Mouse (Mus musculus): ENCODE data around the gene Maco1. TPM values are rescaled to one million over a fixed set of nuclear protein-coding genes. Genes with fewer than 3 reads are reported as not detected.

Maco1 gene
- polyA plus RNA-seq, 1 experiment from 2014 or later = 20.8 TPM

DNA sequence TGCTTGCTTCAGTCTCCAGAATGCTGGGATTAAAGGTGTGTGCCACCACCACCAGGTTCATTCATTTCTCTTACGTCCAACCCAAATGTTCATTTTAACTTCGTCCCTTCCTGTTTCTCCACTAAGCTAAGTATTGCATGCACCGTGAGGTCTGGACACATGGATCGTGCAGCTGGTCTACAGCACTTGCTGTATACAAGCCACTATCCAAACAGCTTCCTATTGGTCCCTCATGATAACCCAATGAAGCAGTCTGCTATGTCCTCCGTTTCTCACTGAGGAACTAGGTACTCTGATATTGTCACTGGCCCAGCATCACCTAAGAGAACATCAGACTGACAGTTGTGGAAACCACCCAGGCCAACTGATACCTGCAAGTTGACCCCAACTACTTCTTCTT is 12.6 kb upstream of the Maco1 start:
- H3K36me3 ChIP-seq (ENCODE audit: control insufficient read depth, insufficient read depth, low read length) = no peaks in the 10 kb centered on the region
- H3K9me3 ChIP-seq (ENCODE audit: control insufficient read depth, low read length) = no peaks in the 10 kb centered on the region
- no peak for DNase-seq (ENCODE audit: low spot score)
- H3K27ac ChIP-seq (replicated peaks) = no peak overlapping the region
- H3K27me3 ChIP-seq (ENCODE audit: control insufficient read depth, insufficient read depth, low read length) = no peaks in the 10 kb centered on the region
- H3K4me3 ChIP-seq (ENCODE audit: low read depth, low read length) = no peak overlapping the region
- H3K4me1 ChIP-seq (replicated peaks; ENCODE audit: control insufficient read depth, insufficient read depth) = no peaks in the 10 kb centered on the region; the same call in 1 of the 2 replicates
- no peak for TF ChIP-seq CTCF (IDR thresholded peaks at IDR 0.05; ENCODE audit: low read depth)
- TF ChIP-seq EP300 (optimal IDR thresholded peaks at IDR 0.05) = no peak
- 82% methylated on average over 5 of the region's 5 CpGs for WGBS
- no peak overlapping the region for H3K9ac ChIP-seq (ENCODE audit: low read length)
- H3K4me2 ChIP-seq (replicated peaks; ENCODE audit: low read depth) = no peak overlapping the region
- no peak for ATAC-seq (ENCODE audit: low FRiP score, low TSS enrichment)

DNA sequence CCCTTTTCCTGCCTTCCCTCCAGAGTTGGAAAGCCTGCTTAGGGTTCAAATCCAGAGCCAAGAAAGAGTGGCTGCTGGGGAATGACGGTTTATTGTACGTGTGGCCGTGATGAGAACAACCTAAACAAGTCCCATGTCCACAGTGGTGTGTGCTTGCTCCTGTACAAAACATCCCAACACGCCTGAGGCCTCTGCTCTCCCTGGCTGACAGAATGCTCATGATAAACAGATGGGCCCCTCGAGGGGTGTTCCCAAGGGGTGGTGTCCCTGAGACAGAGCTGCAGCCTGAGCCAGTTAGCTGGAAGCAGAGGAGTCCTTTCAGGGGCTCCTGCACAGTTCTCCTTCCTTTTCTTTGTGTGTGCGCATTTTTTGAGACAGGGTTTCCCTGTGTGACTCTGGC is 12.2 kb upstream of the Maco1 start:
- TF ChIP-seq EP300 (optimal IDR thresholded peaks at IDR 0.05) (no peak), CTCF (IDR thresholded peaks at IDR 0.05; ENCODE audit: low read depth) (no peak)
- H3K4me1 ChIP-seq (replicated peaks; ENCODE audit: control insufficient read depth, insufficient read depth) = no peaks in the 10 kb centered on the region; the same call in 1 of the 2 replicates
- ATAC-seq (ENCODE audit: low FRiP score, low TSS enrichment) = no peak

DNA sequence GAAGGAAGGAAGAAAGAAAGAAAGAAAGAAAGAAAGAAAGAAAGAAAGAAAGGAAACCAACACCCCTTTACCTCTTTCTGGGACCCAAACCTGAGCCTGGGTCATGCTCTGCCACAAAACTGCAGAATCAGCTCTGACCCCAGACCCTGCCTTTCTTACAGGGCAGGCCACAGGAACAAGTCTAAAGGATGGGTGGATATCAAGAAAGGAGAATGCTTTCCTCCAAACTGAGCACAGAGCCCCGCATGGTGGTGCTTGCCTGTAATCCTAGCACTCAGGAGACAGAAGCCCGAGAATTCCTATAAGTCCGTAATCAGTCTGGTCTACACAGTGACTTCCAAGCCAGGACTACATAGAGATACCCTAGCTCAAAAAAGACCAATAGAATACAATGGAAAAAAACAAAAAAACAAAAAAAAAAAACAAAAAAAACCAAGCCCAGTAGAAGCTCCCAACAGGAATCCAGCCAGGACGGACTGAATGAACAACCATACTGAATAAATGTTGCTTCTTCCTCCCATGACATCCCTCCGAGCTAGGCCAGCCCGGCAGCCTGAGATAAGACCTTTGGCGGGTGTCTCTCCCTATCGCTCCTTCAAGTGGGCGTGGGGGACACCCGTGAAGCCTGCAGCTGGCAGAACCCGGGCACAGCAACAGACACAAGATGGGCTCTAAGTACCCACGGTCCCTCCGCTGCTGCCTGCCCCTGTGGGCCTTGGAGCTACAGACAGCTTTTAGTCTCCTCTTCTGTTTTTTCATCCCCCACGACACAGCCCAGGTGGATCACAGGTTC is 11.0 kb upstream of the Maco1 start, which contains the start of gene Rhd:
Gene Rhd, plus strand, starts transcription at position 600 of the 793 bp plus-strand sequence.
- no peak within 1 kb of the TSS for H3K4me3 ChIP-seq (ENCODE audit: low read depth, low read length)
- no peaks in the 10 kb centered on the region for H3K9me3 ChIP-seq (ENCODE audit: control insufficient read depth, low read length)
- no peaks in the 10 kb centered on the region for H3K27me3 ChIP-seq (ENCODE audit: control insufficient read depth, insufficient read depth, low read length)
- ATAC-seq (ENCODE audit: low FRiP score, low TSS enrichment) (no peak), DNase-seq (ENCODE audit: low spot score) (no peak)
- no peak within 1 kb of the TSS for H3K4me2 ChIP-seq (replicated peaks; ENCODE audit: low read depth)
- no peaks in the 10 kb centered on the region for H3K36me3 ChIP-seq (ENCODE audit: control insufficient read depth, insufficient read depth, low read length)
- H3K4me1 ChIP-seq (replicated peaks; ENCODE audit: control insufficient read depth, insufficient read depth) = no peaks in the 10 kb centered on the region
- H3K27ac ChIP-seq (replicated peaks) = no peak within 1 kb of the TSS
- 67% methylated on average over 14 of the region's 14 CpGs for WGBS
- no peak for TF ChIP-seq EP300 (optimal IDR thresholded peaks at IDR 0.05)
- TF ChIP-seq CTCF (IDR thresholded peaks at IDR 0.05; ENCODE audit: low read depth) = no peak
- no peak within 1 kb of the TSS for H3K9ac ChIP-seq (ENCODE audit: low read length)

More for the DNA sequence above, 12.2 kb upstream of the Maco1 start:
- no peak overlapping the region for H3K4me3 ChIP-seq (ENCODE audit: low read depth, low read length)
- H3K27me3 ChIP-seq (ENCODE audit: control insufficient read depth, insufficient read depth, low read length) = no peaks in the 10 kb centered on the region
- no peak for DNase-seq (ENCODE audit: low spot score)
- no peak overlapping the region for H3K27ac ChIP-seq (replicated peaks)
- H3K4me2 ChIP-seq (replicated peaks; ENCODE audit: low read depth) = no peak overlapping the region
- H3K36me3 ChIP-seq (ENCODE audit: control insufficient read depth, insufficient read depth, low read length) = no peaks in the 10 kb centered on the region
- H3K9me3 ChIP-seq (ENCODE audit: control insufficient read depth, low read length) = no peaks in the 10 kb centered on the region
- H3K9ac ChIP-seq (ENCODE audit: low read length) = no peak overlapping the region
- 56% methylated on average over 6 of the region's 6 CpGs for WGBS

DNA sequence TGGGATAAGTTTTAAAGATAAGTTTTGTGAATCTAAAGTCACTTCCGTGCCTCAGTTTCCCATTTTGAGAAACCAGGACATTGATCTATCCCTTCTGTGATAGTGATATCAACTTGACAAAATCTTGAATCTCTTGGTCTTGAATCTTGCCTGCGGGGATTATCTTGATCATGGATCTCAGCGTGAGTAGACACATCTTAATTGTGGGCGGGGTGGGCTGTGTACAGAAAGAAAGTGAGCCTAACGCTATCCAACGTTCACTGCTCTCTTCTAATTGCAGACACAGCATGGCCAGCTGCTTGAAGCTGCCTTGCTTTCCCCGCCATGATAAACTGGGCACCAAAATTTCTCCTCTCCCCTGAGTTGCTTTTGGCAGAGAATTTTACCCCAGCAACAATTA is 9.9 kb upstream of the Maco1 start:
- Histone ChIP-seq H3K9me3 (ENCODE audit: control insufficient read depth, low read length) (no peaks in the 10 kb centered on the region), H3K4me3 (ENCODE audit: low read depth, low read length) (no peak overlapping the region), H3K27me3 (ENCODE audit: control insufficient read depth, insufficient read depth, low read length) (no peaks in the 10 kb centered on the region), H3K27ac (replicated peaks) (no peak overlapping the region), H3K36me3 (ENCODE audit: control insufficient read depth, insufficient read depth, low read length) (no peaks in the 10 kb centered on the region), H3K9ac (ENCODE audit: low read length) (no peak overlapping the region), H3K4me1 (replicated peaks; ENCODE audit: control insufficient read depth, insufficient read depth) (no peaks in the 10 kb centered on the region), H3K4me2 (replicated peaks; ENCODE audit: low read depth) (no peak overlapping the region)
- TF ChIP-seq EP300 (optimal IDR thresholded peaks at IDR 0.05) = no peak
- no peak for TF ChIP-seq CTCF (IDR thresholded peaks at IDR 0.05; ENCODE audit: low read depth)
- ATAC-seq (ENCODE audit: low FRiP score, low TSS enrichment) = no peak
- WGBS = 70% methylated on average over 7 of the region's 7 CpGs
- DNase-seq (ENCODE audit: low spot score) = no peak

DNA sequence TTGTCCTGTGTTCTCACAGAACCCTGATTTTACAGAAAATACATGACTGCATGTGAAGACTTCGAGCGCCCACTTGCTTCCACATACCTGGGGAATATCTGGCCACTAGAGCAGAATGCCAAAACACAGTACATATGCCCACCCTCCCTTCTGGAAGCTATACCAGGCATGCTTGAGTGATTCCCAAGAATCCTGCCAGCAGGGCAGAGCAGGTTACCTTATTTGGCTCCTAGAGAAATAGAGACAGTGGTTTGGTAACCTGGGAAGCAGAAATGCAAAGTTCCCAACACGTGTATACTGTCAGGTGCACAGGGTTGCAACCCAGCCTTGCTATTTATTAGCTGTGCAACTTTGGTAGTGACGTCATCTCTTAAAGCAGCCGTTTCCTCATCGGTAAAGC is 8.7 kb upstream of the Maco1 start:
- H3K27me3 ChIP-seq (ENCODE audit: control insufficient read depth, insufficient read depth, low read length) = no peaks in the 10 kb centered on the region
- DNase-seq (ENCODE audit: low spot score) (no peak), ATAC-seq (ENCODE audit: low FRiP score, low TSS enrichment) (no peak)
- no peak overlapping the region for H3K4me2 ChIP-seq (replicated peaks; ENCODE audit: low read depth)
- H3K9ac ChIP-seq (ENCODE audit: low read length) = no peak overlapping the region
- no peak overlapping the region for H3K4me3 ChIP-seq (ENCODE audit: low read depth, low read length)
- H3K9me3 ChIP-seq (ENCODE audit: control insufficient read depth, low read length) = no peaks in the 10 kb centered on the region
- H3K27ac ChIP-seq (replicated peaks) = no peak overlapping the region
- no peaks in the 10 kb centered on the region for H3K36me3 ChIP-seq (ENCODE audit: control insufficient read depth, insufficient read depth, low read length)
- 66% methylated on average over 6 of the region's 6 CpGs for WGBS
- H3K4me1 ChIP-seq (replicated peaks; ENCODE audit: control insufficient read depth, insufficient read depth) = no peaks in the 10 kb centered on the region
- TF ChIP-seq EP300 (optimal IDR thresholded peaks at IDR 0.05) = no peak
- TF ChIP-seq CTCF (IDR thresholded peaks at IDR 0.05; ENCODE audit: low read depth) = no peak

DNA sequence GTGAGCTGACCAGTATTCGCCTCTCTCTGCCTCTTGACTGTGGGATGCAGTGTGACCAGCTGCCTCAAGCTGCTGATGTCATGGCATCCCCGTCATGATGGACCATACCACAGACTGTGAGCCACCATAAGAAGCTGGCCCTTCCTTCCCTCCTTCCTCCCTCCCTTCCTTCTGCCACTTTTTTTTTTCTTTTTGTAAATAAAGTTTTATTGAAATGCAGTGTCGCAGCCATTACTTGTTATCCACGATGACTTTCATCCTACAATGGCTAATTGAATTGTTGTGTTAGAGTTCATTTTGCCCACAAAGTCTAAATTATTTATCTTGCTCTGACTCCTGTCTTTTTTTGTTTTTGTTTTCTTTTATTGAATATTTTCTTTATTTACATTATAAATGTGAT is 5.3 kb upstream of the Maco1 start:
- Histone ChIP-seq H3K9ac (ENCODE audit: low read length) (no peak overlapping the region), H3K4me1 (replicated peaks; ENCODE audit: control insufficient read depth, insufficient read depth) (no peaks in the 10 kb centered on the region), H3K27me3 (ENCODE audit: control insufficient read depth, insufficient read depth, low read length) (no peaks in the 10 kb centered on the region), H3K27ac (replicated peaks) (no peak overlapping the region), H3K4me3 (ENCODE audit: low read depth, low read length) (no peak overlapping the region), H3K9me3 (ENCODE audit: control insufficient read depth, low read length) (no peaks in the 10 kb centered on the region), H3K4me2 (replicated peaks; ENCODE audit: low read depth) (no peak overlapping the region), H3K36me3 (ENCODE audit: control insufficient read depth, insufficient read depth, low read length) (no peaks in the 10 kb centered on the region)
- no peak for DNase-seq (ENCODE audit: low spot score)
- no peak for ATAC-seq (ENCODE audit: low FRiP score, low TSS enrichment)
- 86% methylated on average over 4 of the region's 4 CpGs for WGBS
- TF ChIP-seq CTCF (IDR thresholded peaks at IDR 0.05; ENCODE audit: low read depth) = no peak
- TF ChIP-seq EP300 (optimal IDR thresholded peaks at IDR 0.05) = no peak
